Comparison of ENCODE assay signal across 8 mouse cellular contexts in the genomic region with DNA sequence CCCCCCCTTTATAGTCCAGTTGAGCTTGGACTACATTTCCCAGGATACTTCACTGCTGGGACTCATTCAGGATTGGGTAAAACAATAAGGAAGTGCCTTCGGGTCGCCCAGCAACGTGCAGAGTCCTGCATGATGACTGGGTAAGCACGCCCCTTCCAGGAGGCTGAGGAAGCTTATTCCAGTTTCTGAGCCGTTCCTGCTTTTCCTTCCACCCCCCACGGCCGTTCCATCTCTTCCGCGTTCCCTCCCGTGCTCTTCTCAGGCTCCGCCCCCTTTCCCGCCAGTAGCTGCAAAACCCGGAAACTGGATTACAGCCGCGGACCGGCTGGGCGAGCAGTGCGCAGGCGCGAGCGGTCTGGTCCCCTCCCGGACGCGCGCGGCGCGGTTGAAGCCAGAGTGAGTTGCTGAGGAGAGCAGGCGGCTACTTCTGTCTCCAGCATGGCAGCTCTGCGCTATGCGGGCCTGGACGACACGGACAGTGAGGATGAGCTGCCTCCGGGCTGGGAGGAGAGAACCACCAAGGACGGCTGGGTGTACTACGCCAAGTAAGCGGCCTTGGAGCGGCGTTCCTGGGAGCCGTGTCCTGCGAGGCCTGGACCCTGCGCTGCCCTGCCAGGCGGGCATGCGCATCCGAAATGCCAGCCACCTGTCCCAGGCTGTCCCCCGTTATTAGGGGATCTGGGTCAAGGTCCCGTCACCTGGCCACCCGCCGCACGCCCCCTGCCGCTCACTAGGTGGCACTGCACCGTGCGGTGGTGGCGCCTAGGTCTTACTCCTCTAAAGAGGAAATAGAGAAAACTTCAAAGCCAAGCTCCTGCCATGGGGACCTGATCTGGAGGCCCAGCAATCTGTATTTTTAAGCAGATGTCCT. TPM values are rescaled to one million over a fixed set of nuclear protein-coding genes. Genes with fewer than 3 reads are reported as not detected.
DNase-seq lines count a peak whose midpoint lies in the region; ATAC-seq and TF ChIP-seq lines count a peak whose summit lies in the region.

A gene (plus strand): TSS at position 322 of the 871 bp plus-strand sequence.

- peak within 1 kb of the TSS; percentile 99 for H3K4me3 ChIP-seq in G1E (ENCODE audit: low read depth, low read length)
- peak within 1 kb of the TSS; percentile 76 for H3K4me3 ChIP-seq in forebrain, embryonic 16.5 days (replicated peaks; ENCODE audit: low read length)
- peak within 1 kb of the TSS; percentile 86 for H3K4me3 ChIP-seq in layer of hippocampus, adult 2 months
- peak within 1 kb of the TSS; percentile 73 for H3K4me3 ChIP-seq in lung, embryonic 14.5 days (ENCODE audit: low read depth, low read length)
- peak within 1 kb of the TSS; percentile 81 for H3K4me3 ChIP-seq in olfactory bulb, adult 2 months (ENCODE audit: insufficient read depth, low read depth, low read length)
- H3K4me3 ChIP-seq in thymus, adult 2 months (ENCODE audit: control insufficient read depth, insufficient read depth, low read length): peak within 1 kb of the TSS; percentile 92

- H3K9ac ChIP-seq in forebrain, embryonic 16.5 days (replicated peaks; ENCODE audit: low read depth, low read length): peak within 1 kb of the TSS; percentile 73
- H3K9ac ChIP-seq in lung, embryonic 14.5 days: peak within 1 kb of the TSS; percentile 68

- WGBS in forebrain, embryonic 16.5 days: under 1% methylated on average over 54 of the region's 54 CpGs
- WGBS in lung, embryonic 14.5 days: under 1% methylated on average over 54 of the region's 54 CpGs
- 1% methylated on average over 54 of the region's 54 CpGs for WGBS in olfactory bulb, adult 2 months
- WGBS in thymus, adult 2 months: under 1% methylated on average over 54 of the region's 54 CpGs

- peak; percentile 90 for TF ChIP-seq CTCF in G1E (IDR thresholded peaks at IDR 0.05; ENCODE audit: low read depth, low read length)
- TF ChIP-seq CTCF in layer of hippocampus, adult 2 months (conservative IDR thresholded peaks at IDR 0.05): peak; percentile 86
- peak; percentile 86 for TF ChIP-seq CTCF in lung, embryonic 14.5 days (IDR thresholded peaks at IDR 0.05; ENCODE audit: low read depth)
- peak; percentile 99 for TF ChIP-seq CTCF in olfactory bulb, adult 2 months (IDR thresholded peaks at IDR 0.05; ENCODE audit: insufficient read depth, low read depth, low read length)
- TF ChIP-seq CTCF in thymus, adult 2 months (IDR thresholded peaks at IDR 0.05; ENCODE audit: borderline replicate concordance, control insufficient read depth, extremely low read depth, insufficient read depth, low read length, poor library complexity): peak; percentile 100

- DNase-seq in G1E (ENCODE audit: low spot score): peak; percentile 90
- DNase-seq in cerebellum, adult 18-20 months: peak; percentile 98 to 100
- DNase-seq in heart, postnatal 36 days: peak; percentile 100
- DNase-seq in layer of hippocampus, adult 2 months (ENCODE audit: low spot score in 2 of 2): peak; percentile 99 to 100
- peak; percentile 99 for DNase-seq in lung, embryonic 14.5 days
- peak; percentile 100 for DNase-seq in thymus, adult 2 months

- peak within 1 kb of the TSS; percentile 70; the same call in 1 of the 2 replicates for H3K27ac ChIP-seq in forebrain, embryonic 16.5 days (ENCODE audit: low read length)
- peak within 1 kb of the TSS; percentile 83 for H3K27ac ChIP-seq in layer of hippocampus, adult 2 months
- H3K27ac ChIP-seq in lung, embryonic 14.5 days (ENCODE audit: low read depth): peak within 1 kb of the TSS; percentile 72; the same call in 1 of the 2 replicates
- H3K27ac ChIP-seq in olfactory bulb, adult 2 months (ENCODE audit: insufficient read depth, low read depth, low read length): peak within 1 kb of the TSS; percentile 17; the same call in 1 of the 2 replicates
- H3K27ac ChIP-seq in thymus, adult 2 months (ENCODE audit: control insufficient read depth, insufficient read depth, low read length): no peak within 1 kb of the TSS

- peak; percentile 55; the same call in 1 of the 2 replicates for TF ChIP-seq POLR2A in olfactory bulb, adult 2 months (IDR thresholded peaks at IDR 0.05; ENCODE audit: insufficient read depth, low read depth, low read length)
- TF ChIP-seq POLR2A in thymus, adult 2 months (IDR thresholded peaks at IDR 0.05; ENCODE audit: control insufficient read depth, extremely low read depth, insufficient read depth, low read length, poor library complexity): 0 out of 2 replicates have a peak, but pooled peaks have one; percentile 50

- no peaks in the 10 kb centered on the region for H3K9me3 ChIP-seq in G1E (replicated peaks)
- no peaks in the 10 kb centered on the region for H3K9me3 ChIP-seq in forebrain, embryonic 16.5 days (ENCODE audit: control insufficient read depth, low read length)
- H3K9me3 ChIP-seq in lung, embryonic 14.5 days (ENCODE audit: low read depth, low read length): no peaks in the 10 kb centered on the region

- ATAC-seq in G1E (ENCODE audit: extremely low read depth, insufficient number of reproducible peaks, low FRiP score, poor library complexity, severe bottlenecking): peak; percentile 95
- ATAC-seq in forebrain, embryonic 16.5 days: peak; percentile 99
- peak; percentile 98 for ATAC-seq in lung, embryonic 14.5 days (ENCODE audit: insufficient read depth)

- H3K4me2 ChIP-seq in forebrain, embryonic 16.5 days (ENCODE audit: low read length): peak within 1 kb of the TSS; percentile 82
- peak within 1 kb of the TSS; percentile 89 for H3K4me2 ChIP-seq in lung, embryonic 14.5 days

- intact Hi-C loops in heart, postnatal 36 days (cut with DNase I): loop anchor here (5.0 kb wide), 1 partner anchor 777 kb away; no protein-coding TSS in a partner anchor

- H3K4me1 ChIP-seq in G1E (ENCODE audit: insufficient read depth, low read depth, low read length): peaks cover 27% of the 10 kb centered on the region
- H3K4me1 ChIP-seq in forebrain, embryonic 16.5 days (replicated peaks; ENCODE audit: control insufficient read depth, insufficient read depth, low read length): peaks cover 10% of the 10 kb centered on the region
- peaks cover 7% of the 10 kb centered on the region for H3K4me1 ChIP-seq in lung, embryonic 14.5 days (ENCODE audit: insufficient read depth)
- H3K4me1 ChIP-seq in olfactory bulb, adult 2 months (ENCODE audit: control insufficient read depth, insufficient read depth, low read length): peaks cover 6% of the 10 kb centered on the region; the same call in 1 of the 2 replicates
- peaks cover 6% of the 10 kb centered on the region for H3K4me1 ChIP-seq in thymus, adult 2 months (replicated peaks; ENCODE audit: control insufficient read depth, insufficient read depth, low read length)

- H3K36me3 ChIP-seq in G1E (replicated peaks): peaks cover 26% of the 10 kb centered on the region
- H3K36me3 ChIP-seq in forebrain, embryonic 16.5 days (ENCODE audit: control insufficient read depth, insufficient read depth): no peaks in the 10 kb centered on the region
- no peaks in the 10 kb centered on the region for H3K36me3 ChIP-seq in lung, embryonic 14.5 days (ENCODE audit: insufficient read depth)
- H3K36me3 ChIP-seq in thymus, adult 2 months (ENCODE audit: control insufficient read depth, insufficient read depth, low read length): no peaks in the 10 kb centered on the region

- H3K27me3 ChIP-seq in G1E (ENCODE audit: insufficient read depth, low read length): no peaks in the 10 kb centered on the region
- H3K27me3 ChIP-seq in forebrain, embryonic 16.5 days (replicated peaks; ENCODE audit: control insufficient read depth, insufficient read depth, low read length): no peaks in the 10 kb centered on the region
- H3K27me3 ChIP-seq in lung, embryonic 14.5 days (ENCODE audit: insufficient read depth, low read length): no peaks in the 10 kb centered on the region
- no peaks in the 10 kb centered on the region for H3K27me3 ChIP-seq in thymus, adult 2 months (ENCODE audit: control insufficient read depth, insufficient read depth, low read length)

RNA-seq across cellular contexts. Expression of the gene that starts here (rescaled TPM):
- total RNA-seq in G1E (2014; fragmentation: Nextera tagmentation): 20.1 and 33.9 TPM in 2 replicates
- 5.5 and 7.2 TPM in 2 replicates for total RNA-seq in G1E (2017)
- 5.8 TPM in 2 replicates for polyA plus RNA-seq in G1E (2012)
- 9.6 and 11.4 TPM in 2 replicates for polyA plus RNA-seq in forebrain, embryonic 16.5 days (2015; fragmentation: Nextera tagmentation; extraction: Ambion mirVana)
- 1 to 10 TPM; 4.6 to 4.8 TPM for total RNA-seq in heart, postnatal 36 days (2021)
- 10 to 100 TPM; 14.2 to 14.3 TPM for total RNA-seq in layer of hippocampus, adult 2 months (2021)
- polyA plus RNA-seq in lung, embryonic 14.5 days (2014; fragmentation: Nextera tagmentation; extraction: Ambion mirVana): 16.1 and 16.3 TPM in 2 replicates
- not detected in 2 replicates for polyA plus RNA-seq in olfactory bulb, adult 2 months (2012; ENCODE audit: insufficient read depth, insufficient read length, low replicate concordance, missing spikeins)
- polyA plus RNA-seq in thymus, adult 2 months (2012; rRNA removed): 8.4 and 8.8 TPM in 2 replicates
